Mouse (Mus musculus) heart, postnatal 36 days (tissue): ENCODE results near the gene Dxo. TPM values are rescaled to one million over a fixed set of nuclear protein-coding genes. Genes with fewer than 3 reads are reported as not detected.
"Not testable (repeated sequence)": the region's sequence is repeated elsewhere in the genome, so short reads cannot be mapped to it uniquely, and the experiment has no call there.

Source experiments
- DNase-seq, 2 experiments: peaks; one replicate each; pipeline ENCODE4 v3.0.0; 2021 to 2022
- intact Hi-C: fragments of 180-260 bp; cut with DNase I; formaldehyde crosslinking; loops from one replicate; pipeline ENCODE4 v1.15.1; 2025
- total RNA-seq, 2 experiments: library from RNA; stranded (reverse); gene quantifications; 2 replicates each; pipeline ENCODE4 v1.2.3; 2021

The Dxo gene
- total RNA-seq, 2 experiments from 2014 or later, result 12.4 to 17.3 TPM

DNA sequence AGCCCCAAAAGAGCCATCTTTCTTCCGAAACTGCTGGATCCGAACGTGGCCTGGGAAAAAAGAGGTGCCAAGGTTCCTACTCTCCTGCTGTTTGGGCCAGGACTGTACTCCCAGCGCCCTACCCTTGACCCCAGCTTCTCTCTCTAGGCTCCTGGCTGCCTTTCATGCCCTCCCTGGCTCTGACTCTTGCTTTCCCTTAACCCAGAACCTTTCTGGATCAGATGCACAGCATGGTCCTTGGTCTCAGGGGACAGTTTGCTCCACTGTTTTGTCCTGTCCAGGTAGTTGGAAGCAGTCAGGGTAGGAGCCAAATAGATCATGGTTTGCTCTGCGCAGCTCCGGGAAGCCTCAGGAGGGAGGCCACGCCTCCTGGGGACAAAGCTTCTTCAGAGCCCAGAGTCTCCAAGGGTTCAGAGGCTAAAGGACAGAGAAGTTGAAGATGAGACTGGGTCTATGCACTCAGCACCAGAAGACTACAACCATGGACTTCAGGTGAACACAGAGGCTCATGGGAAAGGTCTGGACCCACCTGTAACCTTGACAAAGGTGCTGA is 21.9 kb upstream of the Dxo start:
- no peak for DNase-seq
- intact Hi-C loops, result loop anchor here (5.0 kb wide), 1 partner anchor 163 kb away; no protein-coding TSS in a partner anchor

- intact Hi-C loops, result loop anchor here (10.0 kb wide), 1 partner anchor 304 kb away; the partner anchor contains the start of genes Apom and Bag6
- not testable (repeated sequence) for DNase-seq
These were observed 6.0 kb upstream of the Dxo start for GRCm38 (mm10) chr17:34830776-34831175.

- intact Hi-C loops, result loop anchor here (5.0 to 10.0 kb wide), 2 partner anchors 179 to 298 kb away; partner anchors contain the start of genes Apom and Bag6
These were observed 514 bp upstream of the Dxo start for GRCm38 (mm10) chr17:34836155-34836855.

GRCm38 (mm10) chr17:34837464-34838324 is 875 bp downstream of the Dxo start:
- intact Hi-C loops, result loop anchor here (1.0 to 10.0 kb wide), 3 partner anchors 13 to 297 kb away; partner anchors contain the start of genes Apom, Bag6, Nelfe and Skiv2l
- no peak for DNase-seq

More at GRCm38 (mm10) chr17:34836155-34836855, 514 bp upstream of the Dxo start:
- no peak for DNase-seq

- intact Hi-C loops, result loop anchor here (5.0 to 10.0 kb wide), 2 partner anchors 181 to 296 kb away; partner anchors contain the start of genes Apom and Bag6
- DNase-seq, result no peak
These were observed 2.0 kb downstream of the Dxo start for GRCm38 (mm10) chr17:34838785-34839184.

- intact Hi-C loops, result no loop called here
- no peak for DNase-seq
These were observed 4.0 kb downstream of the Dxo start for GRCm38 (mm10) chr17:34840736-34841307.

DNA sequence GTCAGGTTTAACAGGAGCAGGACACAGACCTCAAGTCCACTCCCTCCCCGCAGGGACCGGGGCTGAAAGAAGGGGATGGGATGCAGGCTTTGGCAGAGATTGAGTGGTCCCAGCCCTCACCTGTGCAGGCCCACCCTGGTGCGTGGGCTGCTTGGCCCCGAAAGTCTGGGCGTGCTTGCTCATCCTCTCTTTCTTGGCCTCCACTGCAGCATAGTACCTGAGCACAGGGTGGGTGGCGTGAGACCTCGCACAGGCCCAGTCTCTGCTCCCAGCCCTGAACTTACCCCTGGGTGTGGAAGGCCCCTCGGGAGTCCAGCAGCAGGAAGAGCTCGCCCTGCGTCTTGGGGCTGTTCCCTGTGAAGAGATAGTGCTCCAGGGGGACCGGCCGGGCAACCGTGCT is 8.1 kb downstream of the Dxo start:
- intact Hi-C loops, result no loop called here
- DNase-seq, result no peak

DNA sequence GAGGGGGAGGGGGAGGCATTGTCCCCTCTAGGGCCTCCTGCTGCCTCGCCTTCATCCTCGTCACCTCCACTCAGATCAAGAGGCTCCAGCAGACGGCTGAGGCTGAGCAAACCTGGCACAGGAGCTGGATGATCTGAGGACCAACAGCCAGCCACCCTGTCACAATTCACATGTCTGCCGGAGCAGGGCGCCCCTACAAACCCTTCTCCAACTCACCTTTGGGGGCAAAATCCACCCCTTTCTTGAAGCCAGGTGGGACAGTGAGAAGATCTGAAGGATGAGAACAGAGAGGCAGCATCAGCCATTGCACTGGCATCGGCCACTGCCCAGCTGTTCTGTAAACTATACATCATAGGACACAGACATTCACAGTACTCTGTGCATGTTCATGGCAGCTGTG is 10.4 kb downstream of the Dxo start:
- intact Hi-C loops, result no loop called here

GRCm38 (mm10) chr17:34847615-34848014 is 10.8 kb downstream of the Dxo start:
- DNase-seq, result no peak
- intact Hi-C loops, result no loop called here

More for the DNA sequence above, 10.4 kb downstream of the Dxo start:
- no peak for DNase-seq

DNA sequence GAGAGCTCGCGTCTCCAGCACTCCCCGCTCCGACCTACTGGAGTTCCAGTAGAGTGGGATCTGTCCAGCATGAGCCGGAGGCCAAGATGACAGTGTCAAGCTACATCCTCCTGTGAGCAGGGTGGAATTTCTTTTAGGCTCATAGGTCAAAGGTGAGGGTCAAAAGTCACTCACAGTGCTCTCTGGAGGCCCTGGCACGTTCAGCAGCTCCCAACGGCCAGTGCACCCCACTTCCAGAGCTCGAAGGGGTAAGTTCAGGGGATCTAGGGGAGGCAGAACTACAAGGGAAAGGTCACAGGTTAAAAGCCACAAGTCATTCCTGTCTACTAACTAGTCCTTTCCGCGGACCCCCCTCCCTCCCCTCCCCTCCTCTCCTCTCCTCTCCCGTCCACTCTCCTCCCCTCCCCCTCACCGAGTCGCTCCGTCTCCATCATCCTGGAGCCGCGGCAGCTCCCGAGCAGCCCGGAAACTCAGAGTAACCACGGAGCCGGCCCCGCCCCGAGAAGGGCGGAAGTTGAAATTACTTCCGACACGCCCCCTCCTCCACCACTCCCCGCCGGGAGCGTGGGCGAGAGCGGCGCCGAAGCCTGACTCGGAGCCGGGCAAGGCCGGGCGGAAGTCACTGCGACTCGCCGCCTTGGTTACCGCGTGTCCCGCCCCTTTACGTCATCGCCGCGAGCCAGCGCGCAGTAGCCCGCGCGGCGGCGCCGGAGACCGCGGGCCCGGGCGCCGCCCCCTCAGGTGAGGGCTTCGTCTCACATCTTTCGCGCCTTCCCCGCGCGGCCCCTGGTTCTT is 13.1 kb downstream of the Dxo start, which contains the start of the genes Skiv2l and Nelfe:
Gene Skiv2l (minus strand): TSS at position 489 of the 795 bp plus-strand sequence.
Gene Nelfe (plus strand): TSS at position 670 of the 795 bp plus-strand sequence.
- DNase-seq, result peak; percentile 97 to 98
- intact Hi-C loops, result loop anchor here (1.0 to 5.0 kb wide), 3 partner anchors 13 to 135 kb away; partner anchors contain the start of genes Dxo and Neu1

GRCm38 (mm10) chr17:34850517-34851125 is 13.8 kb downstream of the Dxo start:
- intact Hi-C loops, result loop anchor here (1.0 to 5.0 kb wide), 3 partner anchors 13 to 134 kb away; partner anchors contain the start of genes Dxo and Neu1
- DNase-seq, result no peak

GRCm38 (mm10) chr17:34853511-34853910 is 16.7 kb downstream of the Dxo start:
- intact Hi-C loops, result loop anchor here (5.0 kb wide), 1 partner anchor 79 kb away; the partner anchor contains the start of gene Neu1
- no peak for DNase-seq

DNA sequence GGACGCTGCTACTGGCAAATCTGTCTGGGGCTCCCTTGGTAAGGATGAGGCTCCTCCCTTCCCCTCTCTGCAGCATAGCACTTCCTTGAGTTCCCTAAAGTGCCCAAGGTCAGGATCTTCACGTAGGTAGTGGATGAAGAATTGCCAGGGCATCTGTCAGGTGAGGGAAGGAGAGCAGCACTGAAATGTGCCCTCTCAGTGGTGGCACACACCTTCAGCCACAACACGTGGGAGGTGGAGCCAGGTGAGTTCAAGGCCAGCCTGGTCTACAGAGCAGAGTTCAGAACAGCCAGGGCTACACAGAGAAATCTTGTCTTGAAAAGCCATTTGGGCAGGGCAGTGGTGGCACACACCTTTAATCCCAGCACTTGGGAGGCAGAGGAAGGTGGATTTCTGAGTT is 17.9 kb downstream of the Dxo start:
- intact Hi-C loops, result loop anchor here (2.0 to 5.0 kb wide), 3 partner anchors 44 to 92 kb away; partner anchors contain the start of genes C2, Ehmt2 and Neu1
- DNase-seq, result no peak

GRCm38 (mm10) chr17:34855825-34856224 is 19.0 kb downstream of the Dxo start:
- intact Hi-C loops, result loop anchor here (1.0 to 2.0 kb wide), 4 partner anchors 37 to 91 kb away; partner anchors contain the start of genes C2 and Ehmt2
- DNase-seq, result peak; percentile 55 to 67

DNA sequence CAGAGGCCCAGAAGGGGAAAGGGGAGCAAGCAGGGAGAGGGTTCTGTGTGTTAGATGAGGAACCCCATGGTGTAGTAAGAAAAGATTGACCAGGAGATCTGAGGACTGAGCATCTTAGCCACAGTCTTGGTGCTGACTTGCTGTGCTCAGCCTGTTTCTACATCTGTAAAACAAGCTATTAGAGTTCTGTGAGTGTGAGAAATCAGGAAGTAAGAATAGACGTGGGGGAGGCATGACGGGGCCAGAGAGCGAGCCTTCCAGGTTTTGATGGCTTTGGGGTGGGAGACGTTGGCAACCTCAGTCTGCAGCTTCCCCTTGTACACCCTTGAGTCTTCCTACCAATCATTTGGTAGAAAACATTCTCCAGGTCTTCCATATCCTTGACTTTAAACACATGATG is 21.9 kb downstream of the Dxo start:
- no peak for DNase-seq
- intact Hi-C loops, result no loop called here

DNA sequence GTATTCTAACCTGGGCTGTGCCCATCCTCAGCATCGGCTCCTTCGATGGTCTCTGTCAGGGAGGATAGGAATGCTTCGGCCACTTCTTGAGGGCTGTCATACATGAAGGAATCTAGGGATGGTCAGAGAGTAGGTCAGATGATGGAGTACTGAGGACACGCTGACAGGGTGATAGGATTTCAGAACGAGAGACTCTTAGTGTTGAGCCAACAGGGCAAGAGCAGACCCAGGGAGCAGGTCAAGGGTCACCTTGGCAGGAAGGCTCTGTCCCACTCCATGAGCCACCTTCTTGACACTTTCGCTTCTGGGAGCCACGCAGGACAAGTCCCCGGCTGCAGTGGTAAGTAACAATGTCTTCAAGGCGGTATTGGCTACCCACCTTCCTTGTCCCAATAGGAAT is 23.7 kb downstream of the Dxo start:
- intact Hi-C loops, result no loop called here
- no peak for DNase-seq

DNA sequence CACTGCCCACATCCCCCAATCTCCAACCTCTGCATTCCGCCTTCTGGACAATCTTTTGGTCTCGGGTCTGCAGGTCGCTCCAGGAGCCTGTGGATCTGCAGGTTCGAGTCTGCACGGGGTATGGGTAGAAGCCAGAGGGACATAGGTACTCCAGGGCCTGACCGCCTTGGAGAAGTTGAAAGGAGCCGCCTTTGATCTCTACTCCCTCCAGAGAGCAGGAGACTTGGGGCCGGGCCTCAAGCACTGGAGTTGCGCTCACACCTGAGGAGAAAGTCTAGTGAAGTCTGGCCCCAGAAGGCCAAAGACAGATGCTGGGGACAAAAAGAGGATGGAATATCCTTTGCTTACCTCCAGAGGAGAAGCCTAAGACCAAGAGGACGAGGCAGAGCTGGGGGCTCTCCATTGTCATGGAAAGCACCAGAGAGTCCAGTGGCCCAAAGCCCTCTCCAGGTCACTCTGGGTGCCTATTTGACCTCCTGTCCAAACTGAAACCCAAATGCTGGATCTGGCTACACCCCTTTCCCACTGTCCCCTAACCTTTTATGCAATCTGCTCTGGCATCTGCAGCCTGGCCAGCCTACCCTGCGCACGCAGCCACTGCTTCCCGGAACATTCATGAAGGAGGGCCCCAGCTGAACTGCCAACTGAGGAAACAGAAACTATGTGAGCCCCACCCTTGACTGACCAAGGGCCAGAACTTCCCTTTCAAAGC is 25.0 kb downstream of the Dxo start:
- intact Hi-C loops, result no loop called here
- DNase-seq, result no peak
